Mouse (Mus musculus): ENCODE measurements at regions not wholly inside any gene's neighbourhood (a gene's known extent, or its start where the extent isn't known, plus 50 kb on each side); places are given as distances from the start of the nearest gene placed in this dataset.

GRCm38 (mm10) chr12:50712615-50713014, 63.7 kb upstream of the Prkd1 start:
- no peak for TF ChIP-seq POLR2A (IDR thresholded peaks at IDR 0.05; ENCODE audit: low read depth, low read length)
- no peak for TF ChIP-seq CTCF (IDR thresholded peaks at IDR 0.05; ENCODE audit: extremely low read depth, insufficient read depth, insufficient read length, insufficient replicate concordance)

All from spleen, adult 2 months (tissue).